Mouse (Mus musculus): ENCODE results near the gene Arhgef17. TPM values are rescaled to one million over a fixed set of nuclear protein-coding genes. Genes with fewer than 3 reads are reported as not detected.
A peak's percentile ranks its signal among the peaks of the same experiment; 100 is the strongest.

The Arhgef17 gene
- total RNA-seq, 1 experiment from 2014 or later: 2.2 TPM

- peak in 1 of 2 experiments; percentile 21; a peak in 1 of 4 replicates for ATAC-seq (replicated peaks in 1 of 2; ENCODE audit: insufficient read depth in 1 of 2, low FRiP score in 2 of 2, low TSS enrichment in 1 of 2, low read depth in 1 of 2, poor library complexity in 2 of 2, severe bottlenecking in 2 of 2)
Observed at GRCm38 (mm10) chr7:100844385-100845025, 87.4 kb downstream of the Arhgef17 start.

DNA sequence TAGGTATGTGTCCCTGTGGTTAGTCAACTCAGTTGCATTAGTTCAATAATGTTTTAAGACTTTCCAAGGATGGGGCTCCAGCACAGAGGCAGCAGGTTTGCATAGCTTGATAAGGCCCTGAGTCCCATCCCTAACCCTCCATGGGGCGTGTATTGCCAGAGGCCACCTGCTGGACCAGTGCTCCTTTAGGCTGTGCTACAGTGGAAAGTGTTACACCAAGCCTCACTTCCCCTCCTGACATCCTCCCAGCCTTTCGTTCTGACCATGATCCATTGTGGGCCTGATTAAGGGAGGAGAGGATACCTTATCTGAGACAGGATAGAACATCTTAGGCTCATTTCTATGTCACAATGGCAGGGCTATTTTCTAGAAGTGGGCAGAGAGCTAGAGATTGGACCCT, 88.0 kb downstream of the Arhgef17 start:
- ATAC-seq (replicated peaks in 1 of 2; ENCODE audit: insufficient read depth in 1 of 2, low FRiP score in 2 of 2, low TSS enrichment in 1 of 2, low read depth in 1 of 2, poor library complexity in 2 of 2, severe bottlenecking in 2 of 2): no peak

GRCm38 (mm10) chr7:100842175-100842574, 89.7 kb downstream of the Arhgef17 start:
- ATAC-seq (replicated peaks in 1 of 2; ENCODE audit: insufficient read depth in 1 of 2, low FRiP score in 2 of 2, low TSS enrichment in 1 of 2, low read depth in 1 of 2, poor library complexity in 2 of 2, severe bottlenecking in 2 of 2): no peak

GRCm38 (mm10) chr7:100841608-100842007, 90.3 kb downstream of the Arhgef17 start:
- ATAC-seq (replicated peaks in 1 of 2; ENCODE audit: insufficient read depth in 1 of 2, low FRiP score in 2 of 2, low TSS enrichment in 1 of 2, low read depth in 1 of 2, poor library complexity in 2 of 2, severe bottlenecking in 2 of 2): no peak

DNA sequence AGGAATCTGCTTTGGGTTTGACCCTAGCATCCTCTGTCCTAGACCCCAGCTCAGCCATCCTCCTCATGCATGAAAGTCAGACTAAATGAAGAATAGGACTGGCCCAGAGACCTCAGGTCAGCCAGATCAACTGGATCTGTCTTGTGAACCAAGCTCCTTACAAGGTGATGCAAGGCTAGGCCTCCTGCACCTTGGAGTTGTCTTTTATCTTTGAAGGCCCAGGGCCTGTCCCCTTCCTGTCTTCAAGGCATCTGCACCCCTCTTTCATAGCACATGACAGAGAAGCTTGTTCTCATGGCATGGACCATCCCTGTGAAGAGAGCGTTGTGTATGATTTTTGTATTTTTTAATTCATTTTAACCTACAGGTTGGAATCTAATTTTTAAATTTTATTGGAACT, 91.0 kb downstream of the Arhgef17 start:
- no peak for ATAC-seq (replicated peaks in 1 of 2; ENCODE audit: insufficient read depth in 1 of 2, low FRiP score in 2 of 2, low TSS enrichment in 1 of 2, low read depth in 1 of 2, poor library complexity in 2 of 2, severe bottlenecking in 2 of 2)

- no peak for ATAC-seq (replicated peaks in 1 of 2; ENCODE audit: insufficient read depth in 1 of 2, low FRiP score in 2 of 2, low TSS enrichment in 1 of 2, low read depth in 1 of 2, poor library complexity in 2 of 2, severe bottlenecking in 2 of 2)
Observed at GRCm38 (mm10) chr7:100839632-100840402, 92.1 kb downstream of the Arhgef17 start.

DNA sequence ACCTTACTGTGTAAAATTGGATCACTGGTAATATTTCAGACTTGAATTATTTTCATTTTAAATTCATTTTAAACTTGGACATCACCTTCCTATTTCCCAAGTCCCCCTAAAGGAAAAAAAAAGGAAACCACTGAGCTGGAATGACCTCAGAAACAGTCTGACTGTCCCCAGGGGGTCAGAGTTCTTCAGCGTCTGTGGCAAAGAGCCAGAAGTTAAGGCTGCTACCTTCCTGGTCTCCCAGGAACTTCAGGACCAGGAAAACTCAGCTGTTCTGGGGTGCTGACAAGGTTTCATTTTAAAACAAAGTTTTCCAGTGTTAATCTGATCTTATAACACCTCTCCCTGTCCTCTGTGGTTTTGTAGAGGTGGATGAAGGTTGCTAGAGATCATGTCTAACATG, 94.2 kb downstream of the Arhgef17 start:
- no peak for ATAC-seq (replicated peaks in 1 of 2; ENCODE audit: insufficient read depth in 1 of 2, low FRiP score in 2 of 2, low TSS enrichment in 1 of 2, low read depth in 1 of 2, poor library complexity in 2 of 2, severe bottlenecking in 2 of 2)

DNA sequence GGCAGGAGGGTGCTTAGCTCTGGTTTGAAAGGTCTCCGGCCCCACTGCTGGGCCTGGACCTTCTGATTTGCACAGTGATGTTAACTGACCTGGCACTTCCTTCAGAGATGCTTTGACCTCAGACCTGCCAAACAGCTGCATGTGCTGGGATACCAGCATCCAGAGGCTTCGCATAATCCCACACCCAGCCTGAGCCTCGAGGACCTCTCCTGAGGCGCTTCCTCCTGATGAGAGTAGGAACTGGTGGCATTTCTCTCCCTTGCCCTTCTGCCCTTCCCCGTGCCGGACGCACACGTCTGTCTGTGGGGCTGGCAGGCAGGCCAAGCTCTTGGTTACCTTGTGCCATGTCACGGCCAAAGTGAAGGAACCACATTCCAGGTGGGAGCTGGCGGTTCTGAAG, 95.2 kb downstream of the Arhgef17 start:
- no peak for ATAC-seq (replicated peaks in 1 of 2; ENCODE audit: insufficient read depth in 1 of 2, low FRiP score in 2 of 2, low TSS enrichment in 1 of 2, low read depth in 1 of 2, poor library complexity in 2 of 2, severe bottlenecking in 2 of 2)

DNA sequence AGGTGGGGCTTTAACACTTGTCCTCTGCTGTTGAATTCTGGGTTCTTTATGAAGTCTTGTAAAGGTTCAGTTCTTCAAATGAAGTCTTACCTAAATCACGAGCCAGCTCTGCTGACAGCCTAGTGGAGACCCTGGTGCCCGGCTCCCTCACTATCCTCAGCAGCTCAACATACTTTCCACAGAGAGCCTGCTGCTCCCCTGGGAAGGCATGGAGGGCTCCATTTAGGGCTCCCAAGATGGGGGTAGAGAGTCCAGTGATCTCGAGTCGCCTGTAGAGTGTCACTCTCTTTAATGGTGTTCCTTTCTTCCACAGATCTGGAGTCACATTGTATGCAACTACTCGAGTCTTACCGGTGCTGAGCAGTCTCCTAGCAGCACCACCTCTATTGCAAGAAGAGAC, 96.2 kb downstream of the Arhgef17 start:
- no peak for ATAC-seq (replicated peaks in 1 of 2; ENCODE audit: insufficient read depth in 1 of 2, low FRiP score in 2 of 2, low TSS enrichment in 1 of 2, low read depth in 1 of 2, poor library complexity in 2 of 2, severe bottlenecking in 2 of 2)

DNA sequence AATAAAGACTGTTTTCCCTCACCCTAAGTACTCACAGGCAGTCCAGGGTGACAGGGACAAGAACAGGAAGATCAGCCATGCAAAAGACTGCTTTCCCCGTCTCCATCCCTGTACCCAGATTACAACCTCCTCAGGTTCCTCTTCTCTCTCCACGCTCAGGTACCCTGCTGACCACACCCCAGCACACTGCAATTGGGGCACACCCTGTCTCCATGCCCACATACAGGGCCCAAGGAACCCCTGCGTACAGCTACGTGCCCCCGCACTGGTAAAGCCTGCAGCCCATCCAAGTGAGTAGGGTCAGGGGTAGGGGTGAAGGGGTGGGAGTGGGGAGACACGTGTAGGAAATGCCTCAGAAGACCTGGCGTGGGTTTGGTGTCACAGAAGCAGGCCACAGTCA, 96.7 kb downstream of the Arhgef17 start:
- ATAC-seq (replicated peaks in 1 of 2; ENCODE audit: insufficient read depth in 1 of 2, low FRiP score in 2 of 2, low TSS enrichment in 1 of 2, low read depth in 1 of 2, poor library complexity in 2 of 2, severe bottlenecking in 2 of 2): no peak

GRCm38 (mm10) chr7:100833859-100834258, 98.0 kb downstream of the Arhgef17 start:
- no peak for ATAC-seq (replicated peaks in 1 of 2; ENCODE audit: insufficient read depth in 1 of 2, low FRiP score in 2 of 2, low TSS enrichment in 1 of 2, low read depth in 1 of 2, poor library complexity in 2 of 2, severe bottlenecking in 2 of 2)

DNA sequence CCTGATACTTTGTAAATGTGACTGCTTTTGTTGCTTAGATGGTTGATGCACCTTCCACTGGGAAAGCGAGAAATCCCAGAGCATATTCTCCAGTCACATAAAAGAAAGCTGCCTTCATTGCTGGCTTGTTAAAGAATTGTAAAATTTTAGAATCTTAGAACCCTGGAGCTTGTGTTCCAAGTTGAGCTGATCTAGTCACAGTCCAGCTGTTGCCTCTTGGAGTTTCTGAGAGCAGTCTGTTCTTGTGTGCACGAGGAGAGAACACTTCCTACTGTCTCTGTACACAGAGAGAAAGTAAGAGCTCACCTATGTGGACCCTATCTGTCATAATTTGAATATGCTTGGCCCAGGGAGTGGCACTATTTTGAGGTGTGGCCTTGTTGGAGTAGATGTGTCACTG, 103.4 kb downstream of the Arhgef17 start:
- no peak for ATAC-seq (replicated peaks in 1 of 2; ENCODE audit: insufficient read depth in 1 of 2, low FRiP score in 2 of 2, low TSS enrichment in 1 of 2, low read depth in 1 of 2, poor library complexity in 2 of 2, severe bottlenecking in 2 of 2)

GRCm38 (mm10) chr7:100824661-100825060, 107.2 kb downstream of the Arhgef17 start:
- no peak for ATAC-seq (replicated peaks in 1 of 2; ENCODE audit: insufficient read depth in 1 of 2, low FRiP score in 2 of 2, low TSS enrichment in 1 of 2, low read depth in 1 of 2, poor library complexity in 2 of 2, severe bottlenecking in 2 of 2)

Other genes starting within 250 kb of the Arhgef17 start
- gene Fam168a, start 225.5 kb downstream of the Arhgef17 start, total RNA-seq (2017): 18.6 and 19.3 TPM in 2 replicates
- gene Relt, start 68.7 kb downstream of the Arhgef17 start, total RNA-seq (2017): 16.6 and 24.5 TPM in 2 replicates
- gene P2ry6, start 42.5 kb upstream of the Arhgef17 start, total RNA-seq (2017): not detected in 2 replicates
- gene P2ry2, start 80.8 kb upstream of the Arhgef17 start, total RNA-seq (2017): 10.1 and 13.9 TPM in 2 replicates
- 136 and 172 TPM in 2 replicates for gene Fchsd2, start 160.8 kb upstream of the Arhgef17 start, total RNA-seq (2017)